Mouse (Mus musculus): Measurements from ENCODE around the gene Mgat3. TPM values are rescaled to one million over a fixed set of nuclear protein-coding genes. Genes with fewer than 3 reads are reported as not detected.

Gene Mgat3
- 5.8 and 5.9 TPM in 2 replicates for polyA plus RNA-seq (2015; fragmentation: Nextera tagmentation; extraction: Ambion mirVana)

- DNase-seq (ENCODE audit: low spot score) (peak; percentile 77), ATAC-seq (ENCODE audit: low FRiP score, low TSS enrichment) (peak; percentile 71)
- Histone ChIP-seq H3K36me3 (ENCODE audit: control insufficient read depth, insufficient read depth, low read length) (no peaks in the 10 kb centered on the region), H3K9me3 (ENCODE audit: control insufficient read depth, low read length) (no peaks in the 10 kb centered on the region), H3K4me2 (replicated peaks; ENCODE audit: low read depth) (peak within 1 kb of the TSS; percentile 96), H3K27ac (replicated peaks) (peak within 1 kb of the TSS; percentile 86), H3K4me1 (replicated peaks; ENCODE audit: control insufficient read depth, insufficient read depth) (0 out of 2 replicates have a peak, but pooled peaks cover 4% of the 10 kb centered on the region), H3K27me3 (ENCODE audit: control insufficient read depth, insufficient read depth, low read length) (no peaks in the 10 kb centered on the region), H3K4me3 (ENCODE audit: low read depth, low read length) (peak within 1 kb of the TSS; percentile 80), H3K9ac (ENCODE audit: low read length) (peak within 1 kb of the TSS; percentile 83)
- no peak for TF ChIP-seq EP300 (optimal IDR thresholded peaks at IDR 0.05)
- no peak for TF ChIP-seq CTCF (IDR thresholded peaks at IDR 0.05; ENCODE audit: low read depth)
- 2% methylated on average over 61 of the region's 85 CpGs for WGBS
Observed at GRCm38 (mm10) chr15:80173001-80173771, at the start of gene Mgat3. TSS of gene Mgat3 (plus strand) at chr15:80173721.

- Histone ChIP-seq H3K27me3 (ENCODE audit: control insufficient read depth, insufficient read depth, low read length) (no peaks in the 10 kb centered on the region), H3K9me3 (ENCODE audit: control insufficient read depth, low read length) (no peaks in the 10 kb centered on the region), H3K36me3 (ENCODE audit: control insufficient read depth, insufficient read depth, low read length) (no peaks in the 10 kb centered on the region), H3K4me1 (replicated peaks; ENCODE audit: control insufficient read depth, insufficient read depth) (no peaks in the 10 kb centered on the region), H3K4me2 (replicated peaks; ENCODE audit: low read depth) (no peak overlapping the region), H3K27ac (replicated peaks) (no peak overlapping the region), H3K4me3 (ENCODE audit: low read depth, low read length) (no peak overlapping the region), H3K9ac (ENCODE audit: low read length) (no peak overlapping the region)
- DNase-seq (ENCODE audit: low spot score) (no peak), ATAC-seq (ENCODE audit: low FRiP score, low TSS enrichment) (no peak)
- 72% methylated on average over 4 of the region's 4 CpGs for WGBS
- no peak for TF ChIP-seq EP300 (optimal IDR thresholded peaks at IDR 0.05)
- no peak for TF ChIP-seq CTCF (IDR thresholded peaks at IDR 0.05; ENCODE audit: low read depth)
Observed at GRCm38 (mm10) chr15:80124651-80125050, 48.9 kb upstream of the Mgat3 start.

GRCm38 (mm10) chr15:80127191-80127590 is 46.3 kb upstream of the Mgat3 start:
- no peaks in the 10 kb centered on the region for H3K4me1 ChIP-seq (replicated peaks; ENCODE audit: control insufficient read depth, insufficient read depth)
- TF ChIP-seq CTCF (IDR thresholded peaks at IDR 0.05; ENCODE audit: low read depth) (peak; percentile 57), EP300 (optimal IDR thresholded peaks at IDR 0.05) (no peak)
- no peak for ATAC-seq (ENCODE audit: low FRiP score, low TSS enrichment)

GRCm38 (mm10) chr15:80129982-80130381 is 43.5 kb upstream of the Mgat3 start:
- TF ChIP-seq EP300 (optimal IDR thresholded peaks at IDR 0.05) = no peak
- TF ChIP-seq CTCF (IDR thresholded peaks at IDR 0.05; ENCODE audit: low read depth) = no peak
- no peaks in the 10 kb centered on the region for H3K36me3 ChIP-seq (ENCODE audit: control insufficient read depth, insufficient read depth, low read length)
- H3K9me3 ChIP-seq (ENCODE audit: control insufficient read depth, low read length) = no peaks in the 10 kb centered on the region
- H3K4me2 ChIP-seq (replicated peaks; ENCODE audit: low read depth) = no peak overlapping the region
- 87% methylated on average over 6 of the region's 6 CpGs for WGBS
- H3K9ac ChIP-seq (ENCODE audit: low read length) = no peak overlapping the region
- 0 out of 2 replicates have a peak, but pooled peaks cover 4% of the 10 kb centered on the region for H3K4me1 ChIP-seq (replicated peaks; ENCODE audit: control insufficient read depth, insufficient read depth)
- DNase-seq (ENCODE audit: low spot score) = no peak
- H3K4me3 ChIP-seq (ENCODE audit: low read depth, low read length) = no peak overlapping the region
- H3K27ac ChIP-seq (replicated peaks) = no peak overlapping the region
- H3K27me3 ChIP-seq (ENCODE audit: control insufficient read depth, insufficient read depth, low read length) = no peaks in the 10 kb centered on the region
- ATAC-seq (ENCODE audit: low FRiP score, low TSS enrichment) = no peak

More at GRCm38 (mm10) chr15:80127191-80127590, 46.3 kb upstream of the Mgat3 start:
- Histone ChIP-seq H3K9me3 (ENCODE audit: control insufficient read depth, low read length) (no peaks in the 10 kb centered on the region), H3K4me2 (replicated peaks; ENCODE audit: low read depth) (no peak overlapping the region), H3K27me3 (ENCODE audit: control insufficient read depth, insufficient read depth, low read length) (no peaks in the 10 kb centered on the region), H3K36me3 (ENCODE audit: control insufficient read depth, insufficient read depth, low read length) (no peaks in the 10 kb centered on the region), H3K27ac (replicated peaks) (no peak overlapping the region), H3K9ac (ENCODE audit: low read length) (no peak overlapping the region), H3K4me3 (ENCODE audit: low read depth, low read length) (no peak overlapping the region)
- DNase-seq (ENCODE audit: low spot score) = no peak
- WGBS = 52% methylated on average over 1 of the region's 1 CpGs

GRCm38 (mm10) chr15:80130689-80131088 is 42.8 kb upstream of the Mgat3 start:
- Histone ChIP-seq H3K4me3 (ENCODE audit: low read depth, low read length) (no peak overlapping the region), H3K27me3 (ENCODE audit: control insufficient read depth, insufficient read depth, low read length) (no peaks in the 10 kb centered on the region), H3K27ac (replicated peaks) (no peak overlapping the region), H3K4me2 (replicated peaks; ENCODE audit: low read depth) (no peak overlapping the region), H3K4me1 (replicated peaks; ENCODE audit: control insufficient read depth, insufficient read depth) (0 out of 2 replicates have a peak, but pooled peaks cover 4% of the 10 kb centered on the region), H3K9me3 (ENCODE audit: control insufficient read depth, low read length) (no peaks in the 10 kb centered on the region), H3K36me3 (ENCODE audit: control insufficient read depth, insufficient read depth, low read length) (no peaks in the 10 kb centered on the region), H3K9ac (ENCODE audit: low read length) (no peak overlapping the region)
- no peak for TF ChIP-seq CTCF (IDR thresholded peaks at IDR 0.05; ENCODE audit: low read depth)
- no peak for TF ChIP-seq EP300 (optimal IDR thresholded peaks at IDR 0.05)
- no peak for ATAC-seq (ENCODE audit: low FRiP score, low TSS enrichment)
- 77% methylated on average over 5 of the region's 5 CpGs for WGBS
- no peak for DNase-seq (ENCODE audit: low spot score)

- no peak for DNase-seq (ENCODE audit: low spot score)
Observed at GRCm38 (mm10) chr15:80131421-80131820, 42.1 kb upstream of the Mgat3 start.

More at GRCm38 (mm10) chr15:80131421-80131820, 42.1 kb upstream of the Mgat3 start:
- no peaks in the 10 kb centered on the region for H3K9me3 ChIP-seq (ENCODE audit: control insufficient read depth, low read length)
- 77% methylated on average over 6 of the region's 6 CpGs for WGBS
- H3K27me3 ChIP-seq (ENCODE audit: control insufficient read depth, insufficient read depth, low read length) = no peaks in the 10 kb centered on the region
- no peak overlapping the region for H3K27ac ChIP-seq (replicated peaks)
- no peak overlapping the region for H3K4me2 ChIP-seq (replicated peaks; ENCODE audit: low read depth)
- no peaks in the 10 kb centered on the region for H3K36me3 ChIP-seq (ENCODE audit: control insufficient read depth, insufficient read depth, low read length)
- ATAC-seq (ENCODE audit: low FRiP score, low TSS enrichment) = no peak
- 0 out of 2 replicates have a peak, but pooled peaks cover 4% of the 10 kb centered on the region for H3K4me1 ChIP-seq (replicated peaks; ENCODE audit: control insufficient read depth, insufficient read depth)
- H3K4me3 ChIP-seq (ENCODE audit: low read depth, low read length) = no peak overlapping the region
- TF ChIP-seq CTCF (IDR thresholded peaks at IDR 0.05; ENCODE audit: low read depth) = no peak
- TF ChIP-seq EP300 (optimal IDR thresholded peaks at IDR 0.05) = no peak
- H3K9ac ChIP-seq (ENCODE audit: low read length) = no peak overlapping the region
